In the genomic region with DNA sequence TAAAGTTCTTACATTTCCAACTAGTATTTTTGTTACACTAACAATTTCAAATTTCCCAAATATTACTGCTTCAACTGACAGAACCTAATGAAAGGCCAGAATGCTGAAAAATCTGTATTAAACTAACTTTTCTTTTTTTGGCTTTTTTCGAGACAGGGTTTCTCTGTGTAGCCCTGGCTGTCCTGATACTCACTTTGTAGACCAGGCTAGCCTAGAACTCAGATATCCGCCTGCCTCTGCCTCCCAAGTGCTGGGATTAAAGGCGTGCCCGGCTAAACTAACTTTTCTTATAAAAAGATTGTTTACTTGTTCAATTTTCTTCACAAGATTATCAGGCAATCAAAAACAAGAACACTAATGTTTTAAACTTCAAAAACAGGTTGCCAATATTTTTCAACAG, we compare ENCODE assay signal across 9 mouse cellular contexts. TPM values are rescaled to one million over a fixed set of nuclear protein-coding genes. Genes with fewer than 3 reads are reported as not detected.
DNase-seq lines count a peak whose midpoint lies in the region; ATAC-seq and TF ChIP-seq lines count a peak whose summit lies in the region.
"Had no signal": no experiment of that assay in that cellular context is flagged by ENCODE, and none has a peak within 500 bp of the region (broad histone marks: within the 10 kb centered on the region; RNA-seq: fewer than 3 reads in every experiment).

No protein-coding gene starts in this region.

- DNase-seq in heart, postnatal 36 days, result no peak
- no peak for DNase-seq in gastrocnemius, postnatal 4 days (ENCODE audit: low spot score in 2 of 2)
- DNase-seq in cerebellum, postnatal 4 days (ENCODE audit: low spot score in 2 of 2), result no peak
- no peak for DNase-seq in spleen, adult 12 weeks (ENCODE audit: low spot score)
- DNase-seq: embryo, embryonic 11 days had no signal

- no peaks in the 10 kb centered on the region for H3K9me3 ChIP-seq in heart, embryonic 13.5 days
- no peaks in the 10 kb centered on the region for H3K9me3 ChIP-seq in hindbrain, embryonic 13.5 days
- H3K9me3 ChIP-seq in midbrain, embryonic 13.5 days, result no peaks in the 10 kb centered on the region

- intact Hi-C loops in heart, postnatal 36 days (cut with DNase I), result loop anchor here (2.0 to 10.0 kb wide), 2 partner anchors 16 to 420 kb away; a partner anchor contains a TSS

- H3K4me1 ChIP-seq in heart, embryonic 13.5 days, result peaks cover 52% of the 10 kb centered on the region
- peaks cover 1% of the 10 kb centered on the region for H3K4me1 ChIP-seq in bone marrow, adult 2 months (ENCODE audit: control insufficient read depth, insufficient read depth, low read length)
- H3K4me1 ChIP-seq in hindbrain, embryonic 13.5 days (replicated peaks), result peaks cover 37% of the 10 kb centered on the region
- H3K4me1 ChIP-seq in midbrain, embryonic 13.5 days (replicated peaks), result peaks cover 37% of the 10 kb centered on the region

- ATAC-seq in heart, embryonic 13.5 days (ENCODE audit: extremely low read depth, insufficient number of reproducible peaks, low FRiP score, low TSS enrichment), result no peak
- no peak for ATAC-seq in hindbrain, embryonic 13.5 days (ENCODE audit: low FRiP score)
- ATAC-seq in midbrain, embryonic 13.5 days, result no peak

- peak overlapping the region; percentile 80 for H3K4me2 ChIP-seq in heart, embryonic 13.5 days
- H3K4me2 ChIP-seq in hindbrain, embryonic 13.5 days, result peak overlapping the region; percentile 78
- peak overlapping the region; percentile 79 for H3K4me2 ChIP-seq in midbrain, embryonic 13.5 days (replicated peaks)

- no peaks in the 10 kb centered on the region for H3K27me3 ChIP-seq in heart, embryonic 13.5 days (replicated peaks)
- H3K27me3 ChIP-seq in hindbrain, embryonic 13.5 days, result no peaks in the 10 kb centered on the region
- no peaks in the 10 kb centered on the region for H3K27me3 ChIP-seq in midbrain, embryonic 13.5 days

- H3K36me3 ChIP-seq in heart, embryonic 13.5 days, result 0 out of 2 replicates have a peak, but pooled peaks cover 7% of the 10 kb centered on the region
- no peaks in the 10 kb centered on the region for H3K36me3 ChIP-seq in hindbrain, embryonic 13.5 days
- H3K36me3 ChIP-seq in midbrain, embryonic 13.5 days, result no peaks in the 10 kb centered on the region

- TF ChIP-seq CTCF in bone marrow, adult 2 months (IDR thresholded peaks at IDR 0.05; ENCODE audit: control insufficient read depth, insufficient read depth, low read length), result no peak

- TF ChIP-seq POLR2A in bone marrow, adult 2 months (IDR thresholded peaks at IDR 0.05; ENCODE audit: borderline replicate concordance, control insufficient read depth, low read depth, low read length), result no peak

- 26% methylated on average over 4 of the region's 4 CpGs for WGBS in heart, embryonic 13.5 days
- 26% methylated on average over 4 of the region's 4 CpGs for WGBS in bone marrow, adult 2 months
- WGBS in hindbrain, embryonic 13.5 days, result 57% methylated on average over 4 of the region's 4 CpGs
- WGBS in midbrain, embryonic 13.5 days, result 48% methylated on average over 4 of the region's 4 CpGs

- peak overlapping the region; percentile 97 for H3K27ac ChIP-seq in heart, embryonic 13.5 days (replicated peaks)
- H3K27ac ChIP-seq in bone marrow, adult 2 months (ENCODE audit: control insufficient read depth, insufficient read depth, low read depth, low read length, poor library complexity), result no peak overlapping the region
- H3K27ac ChIP-seq in hindbrain, embryonic 13.5 days, result no peak overlapping the region
- H3K27ac ChIP-seq in midbrain, embryonic 13.5 days, result no peak overlapping the region

- peak overlapping the region; percentile 91 for H3K9ac ChIP-seq in heart, embryonic 13.5 days
- peak overlapping the region; percentile 99; the same call in 1 of the 2 replicates for H3K9ac ChIP-seq in hindbrain, embryonic 13.5 days
- peak overlapping the region; percentile 95; the same call in 1 of the 2 replicates for H3K9ac ChIP-seq in midbrain, embryonic 13.5 days (replicated peaks)

- peak overlapping the region; percentile 73 for H3K4me3 ChIP-seq in heart, embryonic 13.5 days
- H3K4me3 ChIP-seq in bone marrow, adult 2 months (replicated peaks; ENCODE audit: control insufficient read depth, low read depth, low read length), result peak overlapping the region; percentile 9
- H3K4me3 ChIP-seq in hindbrain, embryonic 13.5 days, result peak overlapping the region; percentile 88
- H3K4me3 ChIP-seq in midbrain, embryonic 13.5 days (replicated peaks), result peak overlapping the region; percentile 79

RNA-seq across cellular contexts. Expression of a gene that starts 31.5 kb away (rescaled TPM):
- 0.44 and 0.71 TPM in 2 replicates for polyA plus RNA-seq in heart, embryonic 13.5 days (2015; fragmentation: Nextera tagmentation; extraction: Ambion mirVana)
- total RNA-seq in heart, postnatal 36 days (2021), result not detected
- not detected in 2 replicates for polyA plus RNA-seq in bone marrow, adult 2 months (2011; ENCODE audit: insufficient read depth, insufficient read length, low replicate concordance, missing spikeins)
- polyA plus RNA-seq in hindbrain, embryonic 13.5 days (2015; fragmentation: Nextera tagmentation; extraction: Ambion mirVana), result 3.6 and 4.4 TPM in 2 replicates
- polyA plus RNA-seq in midbrain, embryonic 13.5 days (2015; fragmentation: Nextera tagmentation; extraction: Ambion mirVana), result 2.8 and 4.1 TPM in 2 replicates
- total RNA-seq in gastrocnemius, postnatal 4 days (2021), result not detected

RNA-seq across cellular contexts. Expression of a gene that starts 31.6 kb away (rescaled TPM):
- 2.2 and 2.7 TPM in 2 replicates for polyA plus RNA-seq in heart, embryonic 13.5 days (2015; fragmentation: Nextera tagmentation; extraction: Ambion mirVana)
- 1 to 10 TPM; 3.7 to 4.9 TPM for total RNA-seq in heart, postnatal 36 days (2021)
- polyA plus RNA-seq in bone marrow, adult 2 months (2011; ENCODE audit: insufficient read depth, insufficient read length, low replicate concordance, missing spikeins), result 1.4 and 3.3 TPM in 2 replicates
- polyA plus RNA-seq in hindbrain, embryonic 13.5 days (2015; fragmentation: Nextera tagmentation; extraction: Ambion mirVana), result 7.6 and 8.2 TPM in 2 replicates
- 4.9 and 5.2 TPM in 2 replicates for polyA plus RNA-seq in midbrain, embryonic 13.5 days (2015; fragmentation: Nextera tagmentation; extraction: Ambion mirVana)
- 1 to 10 TPM; 5.8 to 7.7 TPM for total RNA-seq in gastrocnemius, postnatal 4 days (2021)

Comparison
In these comparisons a context has a peak if more than half of its experiments do, and no peak if none do; other contexts are left out.
1. H3K4me3 ChIP-seq: peak in every context shown above with its lines; median percentile 88 in hindbrain, embryonic 13.5 days; 79 in midbrain, embryonic 13.5 days; 73 in heart, embryonic 13.5 days; 9 in bone marrow, adult 2 months.